Mouse (Mus musculus): ENCODE measurements around the gene Rfx4. TPM values are rescaled to one million over a fixed set of nuclear protein-coding genes. Genes with fewer than 3 reads are reported as not detected.

Rfx4 gene
- polyA plus RNA-seq, 1 experiment: not detected

DNA sequence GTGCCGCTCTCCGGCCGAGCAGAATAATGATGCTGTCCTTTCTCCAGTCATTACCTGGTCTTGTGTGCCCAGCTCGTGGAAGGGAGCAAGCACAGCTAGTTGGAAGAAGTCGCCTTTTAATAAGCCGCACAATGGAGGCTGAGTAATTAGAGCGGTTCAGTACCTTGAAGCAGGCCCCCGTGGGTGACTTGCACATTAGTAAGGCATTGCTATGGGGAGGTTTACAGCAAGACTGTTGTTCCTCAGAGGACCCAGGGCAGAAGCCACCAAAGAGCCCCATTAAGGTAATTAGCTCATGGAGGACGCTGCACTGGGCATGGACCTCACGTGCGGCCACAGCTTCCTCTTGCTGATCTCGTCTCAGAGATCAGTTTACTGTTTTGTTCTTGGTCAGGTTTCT, 33.2 kb upstream of the Rfx4 start:
- Histone ChIP-seq H3K4me3 (ENCODE audit: insufficient read depth, poor library complexity, severe bottlenecking) (no peak overlapping the region), H3K79me2 (ENCODE audit: control insufficient read depth, insufficient read depth) (no peaks in the 10 kb centered on the region), H3ac (ENCODE audit: control insufficient read depth, insufficient read length, low read depth) (no peak overlapping the region), H3K79me3 (ENCODE audit: low read depth) (no peaks in the 10 kb centered on the region), H3K36me3 (ENCODE audit: control insufficient read depth, insufficient read depth) (peaks cover 35% of the 10 kb centered on the region), H3K27me3 (ENCODE audit: control insufficient read depth, insufficient read depth, insufficient read length) (no peaks in the 10 kb centered on the region)
- TF ChIP-seq MYOG (IDR thresholded peaks at IDR 0.05; ENCODE audit: control insufficient read depth, extremely low read depth, insufficient read length) (no peak), FOSL1 (IDR thresholded peaks at IDR 0.05; ENCODE audit: insufficient read depth, low read length, poor library complexity, severe bottlenecking) (no peak), CTCF (IDR thresholded peaks at IDR 0.05; ENCODE audit: control insufficient read depth, insufficient read depth, insufficient read length) (no peak), CEBPB (IDR thresholded peaks at IDR 0.05; ENCODE audit: low read depth) (no peak), USF1 (IDR thresholded peaks at IDR 0.05; ENCODE audit: low read depth) (no peak), MAX (IDR thresholded peaks at IDR 0.05) (no peak), MYOD1 (IDR thresholded peaks at IDR 0.05; ENCODE audit: control insufficient read depth, insufficient read length, low read depth) (no peak)

DNA sequence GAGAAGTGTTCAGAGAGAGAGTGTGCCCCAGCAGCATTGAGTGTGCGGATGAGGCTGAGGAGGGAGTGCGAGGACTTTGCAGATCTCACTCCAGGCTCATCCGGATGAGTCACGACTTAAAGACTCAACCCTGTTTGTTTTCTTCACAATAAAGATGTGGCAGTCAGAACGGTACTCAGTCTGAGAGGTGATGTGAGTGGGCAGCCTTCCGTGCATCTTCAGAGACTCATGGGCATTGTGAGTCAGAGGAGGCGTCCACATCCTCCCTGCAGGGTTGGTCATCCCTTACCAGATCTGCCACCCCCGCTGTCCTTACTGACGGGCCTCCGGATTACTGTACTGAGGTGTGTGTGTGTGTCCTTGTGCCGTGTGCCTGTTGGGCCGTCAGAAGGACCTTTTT, 28.9 kb upstream of the Rfx4 start:
- peak overlapping the region; percentile 33 for H3ac ChIP-seq (ENCODE audit: control insufficient read depth, insufficient read length, low read depth)
- no peaks in the 10 kb centered on the region for H3K79me3 ChIP-seq (ENCODE audit: low read depth)
- H3K79me2 ChIP-seq (ENCODE audit: control insufficient read depth, insufficient read depth): no peaks in the 10 kb centered on the region
- TF ChIP-seq MAX (IDR thresholded peaks at IDR 0.05): peak; percentile 18
- TF ChIP-seq FOSL1 (IDR thresholded peaks at IDR 0.05; ENCODE audit: insufficient read depth, low read length, poor library complexity, severe bottlenecking): peak; percentile 23
- TF ChIP-seq MYOG (IDR thresholded peaks at IDR 0.05; ENCODE audit: control insufficient read depth, extremely low read depth, insufficient read length): no peak
- no peak for TF ChIP-seq CEBPB (IDR thresholded peaks at IDR 0.05; ENCODE audit: low read depth)
- TF ChIP-seq MYOD1 (IDR thresholded peaks at IDR 0.05; ENCODE audit: control insufficient read depth, insufficient read length, low read depth): no peak
- H3K27me3 ChIP-seq (ENCODE audit: control insufficient read depth, insufficient read depth, insufficient read length): no peaks in the 10 kb centered on the region
- H3K36me3 ChIP-seq (ENCODE audit: control insufficient read depth, insufficient read depth): peaks cover 12% of the 10 kb centered on the region
- H3K4me3 ChIP-seq (ENCODE audit: insufficient read depth, poor library complexity, severe bottlenecking): no peak overlapping the region

DNA sequence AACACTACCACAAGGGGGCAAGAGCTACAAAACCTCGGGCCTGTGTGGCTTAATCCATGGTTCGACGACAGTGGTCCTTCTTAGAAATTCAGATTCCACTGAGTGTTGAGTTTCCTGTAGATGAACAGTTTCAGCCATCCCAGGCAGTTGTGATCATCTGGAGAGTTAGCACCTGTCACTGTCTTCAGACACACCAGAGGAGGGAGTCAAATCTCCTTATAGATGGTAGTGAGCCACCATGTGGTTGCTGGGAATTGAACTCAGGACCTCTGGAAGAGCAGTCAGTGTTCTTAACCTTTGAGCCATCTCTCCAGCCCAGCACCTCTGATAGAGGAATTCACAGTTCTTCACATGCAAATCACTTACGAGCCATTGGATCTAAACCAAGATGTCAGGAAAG, 28.1 kb upstream of the Rfx4 start:
- Histone ChIP-seq H3K79me2 (ENCODE audit: control insufficient read depth, insufficient read depth) (no peaks in the 10 kb centered on the region), H3K27me3 (ENCODE audit: control insufficient read depth, insufficient read depth, insufficient read length) (no peaks in the 10 kb centered on the region), H3K36me3 (ENCODE audit: control insufficient read depth, insufficient read depth) (peaks cover 7% of the 10 kb centered on the region), H3ac (ENCODE audit: control insufficient read depth, insufficient read length, low read depth) (no peak overlapping the region), H3K79me3 (ENCODE audit: low read depth) (no peaks in the 10 kb centered on the region), H3K4me3 (ENCODE audit: insufficient read depth, poor library complexity, severe bottlenecking) (no peak overlapping the region)
- TF ChIP-seq MYOG (IDR thresholded peaks at IDR 0.05; ENCODE audit: control insufficient read depth, extremely low read depth, insufficient read length) (no peak), MYOD1 (IDR thresholded peaks at IDR 0.05; ENCODE audit: control insufficient read depth, insufficient read length, low read depth) (no peak), CEBPB (IDR thresholded peaks at IDR 0.05; ENCODE audit: low read depth) (no peak), CTCF (IDR thresholded peaks at IDR 0.05; ENCODE audit: control insufficient read depth, insufficient read depth, insufficient read length) (no peak), MAX (IDR thresholded peaks at IDR 0.05) (no peak), USF1 (IDR thresholded peaks at IDR 0.05; ENCODE audit: low read depth) (no peak)

- no peaks in the 10 kb centered on the region for H3K79me2 ChIP-seq (ENCODE audit: control insufficient read depth, insufficient read depth)
- peaks cover 7% of the 10 kb centered on the region for H3K36me3 ChIP-seq (ENCODE audit: control insufficient read depth, insufficient read depth)
Measured at GRCm38 (mm10) chr10:84730078-84730477, 25.8 kb upstream of the Rfx4 start.

GRCm38 (mm10) chr10:84730956-84731355, 24.9 kb upstream of the Rfx4 start:
- H3K79me3 ChIP-seq (ENCODE audit: low read depth): no peaks in the 10 kb centered on the region
- TF ChIP-seq MYOD1 (IDR thresholded peaks at IDR 0.05; ENCODE audit: control insufficient read depth, insufficient read length, low read depth): no peak
- TF ChIP-seq USF1 (IDR thresholded peaks at IDR 0.05; ENCODE audit: low read depth): no peak
- TF ChIP-seq CTCF (IDR thresholded peaks at IDR 0.05; ENCODE audit: control insufficient read depth, insufficient read depth, insufficient read length): no peak
- H3K79me2 ChIP-seq (ENCODE audit: control insufficient read depth, insufficient read depth): no peaks in the 10 kb centered on the region
- no peak overlapping the region for H3ac ChIP-seq (ENCODE audit: control insufficient read depth, insufficient read length, low read depth)
- peaks cover 5% of the 10 kb centered on the region for H3K27me3 ChIP-seq (ENCODE audit: control insufficient read depth, insufficient read depth, insufficient read length)
- H3K4me3 ChIP-seq (ENCODE audit: insufficient read depth, poor library complexity, severe bottlenecking): no peak overlapping the region
- H3K36me3 ChIP-seq (ENCODE audit: control insufficient read depth, insufficient read depth): peaks cover 5% of the 10 kb centered on the region

More at GRCm38 (mm10) chr10:84730078-84730477, 25.8 kb upstream of the Rfx4 start:
- TF ChIP-seq MYOD1 (IDR thresholded peaks at IDR 0.05; ENCODE audit: control insufficient read depth, insufficient read length, low read depth) (no peak), FOSL1 (IDR thresholded peaks at IDR 0.05; ENCODE audit: insufficient read depth, low read length, poor library complexity, severe bottlenecking) (no peak)
- Histone ChIP-seq H3K4me3 (ENCODE audit: insufficient read depth, poor library complexity, severe bottlenecking) (no peak overlapping the region), H3K27me3 (ENCODE audit: control insufficient read depth, insufficient read depth, insufficient read length) (peaks cover 5% of the 10 kb centered on the region), H3ac (ENCODE audit: control insufficient read depth, insufficient read length, low read depth) (no peak overlapping the region), H3K79me3 (ENCODE audit: low read depth) (no peaks in the 10 kb centered on the region)

- Histone ChIP-seq H3ac (ENCODE audit: control insufficient read depth, insufficient read length, low read depth) (no peak overlapping the region), H3K4me3 (ENCODE audit: insufficient read depth, poor library complexity, severe bottlenecking) (no peak overlapping the region), H3K79me3 (ENCODE audit: low read depth) (no peaks in the 10 kb centered on the region), H3K27me3 (ENCODE audit: control insufficient read depth, insufficient read depth, insufficient read length) (peaks cover 5% of the 10 kb centered on the region), H3K36me3 (ENCODE audit: control insufficient read depth, insufficient read depth) (no peaks in the 10 kb centered on the region), H3K79me2 (ENCODE audit: control insufficient read depth, insufficient read depth) (no peaks in the 10 kb centered on the region)
- TF ChIP-seq MAX (IDR thresholded peaks at IDR 0.05) (no peak), CEBPB (IDR thresholded peaks at IDR 0.05; ENCODE audit: low read depth) (no peak), CTCF (IDR thresholded peaks at IDR 0.05; ENCODE audit: control insufficient read depth, insufficient read depth, insufficient read length) (no peak), MYOG (IDR thresholded peaks at IDR 0.05; ENCODE audit: control insufficient read depth, extremely low read depth, insufficient read length) (no peak), USF1 (IDR thresholded peaks at IDR 0.05; ENCODE audit: low read depth) (no peak), FOSL1 (IDR thresholded peaks at IDR 0.05; ENCODE audit: insufficient read depth, low read length, poor library complexity, severe bottlenecking) (no peak), MYOD1 (IDR thresholded peaks at IDR 0.05; ENCODE audit: control insufficient read depth, insufficient read length, low read depth) (no peak)
Measured at GRCm38 (mm10) chr10:84733511-84733910, 22.4 kb upstream of the Rfx4 start.

Data from C2C12 (cell line).